Mouse (Mus musculus) limb, embryonic 10.5 days (tissue): ENCODE data around the gene Plcd1. TPM values are rescaled to one million over a fixed set of nuclear protein-coding genes. Genes with fewer than 3 reads are reported as not detected.

ENCODE experiments used
- DNase-seq: peaks from one replicate; pipeline ENCODE4 v3.0.0-alpha.2; 2017; ENCODE audit warnings: low spot score
- H3K27ac ChIP-seq: fragments of 300-500 bp; sonication (generic); 2 replicates; pipeline ENCODE4 v1.5.1; 2016; ENCODE audit warnings: mild to moderate bottlenecking
- H3K27me3 ChIP-seq: fragments of 300-500 bp; sonication (generic); 2 replicates; pipeline ENCODE4 v1.6.1; 2016; ENCODE audit warnings: low read depth, mild to moderate bottlenecking; ENCODE audit not compliant: poor library complexity, severe bottlenecking
- H3K36me3 ChIP-seq: fragments of 300-500 bp; sonication (generic); 2 replicates; pipeline ENCODE4 v1.6.1; 2016; ENCODE audit warnings: mild to moderate bottlenecking, moderate library complexity
- H3K4me1 ChIP-seq: fragments of 300-500 bp; sonication (generic); 2 replicates; pipeline ENCODE4 v1.6.1; 2016
- H3K4me3 ChIP-seq: fragments of 300-500 bp; sonication (generic); 2 replicates; pipeline ENCODE4 v1.5.1; 2016; ENCODE audit warnings: mild to moderate bottlenecking, moderate library complexity
- H3K9me3 ChIP-seq: fragments of 300-500 bp; sonication (generic); replicated peaks from 2 replicates; pipeline ENCODE4 v1.6.1; 2016; ENCODE audit warnings: mild to moderate bottlenecking
- WGBS: fragments of 180-500 bp; shearing (Covaris S2); methylation state at CpG from one replicate; pipeline ENCODE4 v1.1.7; 2016; 5-methylcytosine and 5-hydroxymethylcytosine counted together
- polyA plus RNA-seq: library from polyadenylated mRNA; unstranded; fragments of >200 nt; fragmentation: Nextera tagmentation; extraction: Ambion mirVana; gene quantifications from 2 replicates; pipeline ENCODE4 v1.2.1, GENCODE M21; 2016

Plcd1 gene
- polyA plus RNA-seq, 1 experiment from 2014 or later, result 14.3 TPM

DNA sequence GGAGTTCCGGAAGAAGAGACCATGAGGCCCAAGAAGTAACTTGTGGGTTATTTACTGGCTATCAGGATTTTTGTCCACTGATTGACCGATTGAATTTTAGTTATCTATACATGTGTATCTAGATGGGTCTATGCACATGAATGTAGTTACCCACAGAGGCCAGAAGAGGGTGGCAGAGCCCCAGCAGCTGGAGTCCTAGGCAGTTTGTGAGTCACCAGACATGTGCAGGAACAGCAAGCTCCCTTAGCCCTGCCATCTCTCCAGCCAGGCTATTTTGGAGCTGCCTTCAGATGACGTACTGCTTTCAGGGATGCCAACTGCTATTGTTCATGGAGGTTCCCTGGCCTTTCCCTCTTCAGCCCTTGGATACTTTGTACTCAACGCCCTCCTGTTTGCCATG is 14.3 kb upstream of the Plcd1 start:
- Histone ChIP-seq H3K9me3 (no peaks in the 10 kb centered on the region), H3K36me3 (no peaks in the 10 kb centered on the region), H3K4me1 (peaks cover 30% of the 10 kb centered on the region), H3K27me3 (peaks cover 22% of the 10 kb centered on the region), H3K4me3 (no peak overlapping the region), H3K27ac (no peak overlapping the region)
- DNase-seq, result no peak
- 94% methylated on average over 4 of the region's 4 CpGs for WGBS

GRCm38 (mm10) chr9:119102783-119103113 is 9.4 kb upstream of the Plcd1 start:
- H3K27ac ChIP-seq, result peak overlapping the region; percentile 61
- no peaks in the 10 kb centered on the region for H3K9me3 ChIP-seq
- H3K36me3 ChIP-seq, result no peaks in the 10 kb centered on the region
- peak overlapping the region; percentile 70 for H3K4me3 ChIP-seq
- DNase-seq, result no peak
- peaks cover 28% of the 10 kb centered on the region for H3K4me1 ChIP-seq
- H3K27me3 ChIP-seq, result peaks cover 23% of the 10 kb centered on the region
- 3% methylated on average over 19 of the region's 19 CpGs for WGBS

- DNase-seq, result peak; percentile 82
- Histone ChIP-seq H3K9me3 (no peaks in the 10 kb centered on the region), H3K4me1 (peaks cover 32% of the 10 kb centered on the region), H3K36me3 (no peaks in the 10 kb centered on the region), H3K4me3 (peak within 1 kb of the TSS; percentile 70), H3K27ac (peak within 1 kb of the TSS; percentile 61), H3K27me3 (peaks cover 23% of the 10 kb centered on the region)
- 4% methylated on average over 44 of the region's 44 CpGs for WGBS
Measured at GRCm38 (mm10) chr9:119101992-119102782, 8.9 kb upstream of the Plcd1 start, which contains the start of gene Dlec1. Dlec1 (plus strand) TSS chr9:119102478.

- WGBS, result 17% methylated on average over 15 of the region's 15 CpGs
- no peaks in the 10 kb centered on the region for H3K9me3 ChIP-seq
- DNase-seq, result no peak
- H3K4me1 ChIP-seq, result peaks cover 48% of the 10 kb centered on the region
- no peaks in the 10 kb centered on the region for H3K36me3 ChIP-seq
- H3K27ac ChIP-seq, result no peak overlapping the region
- H3K27me3 ChIP-seq, result peaks cover 29% of the 10 kb centered on the region
- no peak overlapping the region for H3K4me3 ChIP-seq
Measured at GRCm38 (mm10) chr9:119100177-119100898, 7.0 kb upstream of the Plcd1 start.

- no peak overlapping the region for H3K4me3 ChIP-seq
- no peak overlapping the region; the same call in 1 of the 2 replicates for H3K27ac ChIP-seq
- peaks cover 63% of the 10 kb centered on the region for H3K27me3 ChIP-seq
- H3K4me1 ChIP-seq, result peaks cover 68% of the 10 kb centered on the region
- WGBS, result 79% methylated on average over 13 of the region's 13 CpGs
- no peaks in the 10 kb centered on the region for H3K9me3 ChIP-seq
- no peak for DNase-seq
- H3K36me3 ChIP-seq, result no peaks in the 10 kb centered on the region
Measured at GRCm38 (mm10) chr9:119094462-119095109, 1.3 kb upstream of the Plcd1 start.

DNA sequence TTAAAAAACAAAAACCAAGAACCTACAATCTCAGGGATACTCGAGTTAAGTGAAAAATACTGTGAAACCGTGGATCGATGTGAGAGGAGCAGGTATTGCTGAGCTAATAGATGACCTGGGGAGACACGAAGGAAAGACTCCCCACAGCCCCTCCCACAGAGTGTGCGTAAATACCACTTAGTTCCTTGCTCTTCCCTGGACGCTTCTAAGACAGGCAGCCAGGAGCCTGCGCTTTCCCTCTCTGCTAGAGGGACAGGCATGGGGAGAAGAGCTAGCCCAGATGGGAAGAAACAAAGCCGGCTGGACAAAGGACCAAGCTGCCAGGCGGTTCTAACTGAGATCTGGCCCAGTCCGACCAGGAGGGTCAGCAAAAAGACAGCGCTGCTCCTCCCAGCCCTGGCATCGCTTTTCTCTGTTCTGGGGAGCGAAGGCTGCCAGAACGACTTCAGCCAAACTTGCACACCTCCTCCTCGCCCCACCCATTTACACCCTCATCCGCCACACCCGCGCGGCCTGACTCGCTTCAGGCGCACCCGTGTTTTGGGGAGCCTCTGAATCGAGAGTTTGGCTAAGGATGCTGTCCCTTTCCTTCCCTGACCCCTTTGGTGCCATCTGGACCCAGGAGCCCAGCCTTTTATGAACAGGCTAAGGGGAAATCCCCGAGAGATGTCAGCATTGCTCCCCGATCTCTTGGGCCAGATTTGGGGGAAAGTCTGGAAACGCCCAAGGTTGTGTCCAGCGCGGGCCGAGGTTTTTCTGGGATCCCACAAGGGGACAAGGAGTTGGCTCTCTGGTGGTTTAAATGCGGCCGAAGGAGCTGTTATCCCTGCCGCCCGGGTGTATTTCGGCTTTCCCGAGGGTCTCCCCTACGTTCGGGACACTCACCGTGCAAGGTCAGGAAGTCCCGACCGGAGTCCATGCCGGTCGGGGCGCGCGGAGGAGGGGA is 556 bp downstream of the Plcd1 start:
- peak; percentile 55 for DNase-seq
- Histone ChIP-seq H3K36me3 (no peaks in the 10 kb centered on the region), H3K9me3 (no peaks in the 10 kb centered on the region), H3K27me3 (peaks cover 66% of the 10 kb centered on the region), H3K4me1 (peaks cover 81% of the 10 kb centered on the region), H3K4me3 (peak overlapping the region; percentile 56), H3K27ac (peak overlapping the region; percentile 78)
- 4% methylated on average over 45 of the region's 45 CpGs for WGBS

GRCm38 (mm10) chr9:119091581-119092310 is 1.6 kb downstream of the Plcd1 start:
- no peak for DNase-seq
- Histone ChIP-seq H3K9me3 (no peaks in the 10 kb centered on the region), H3K27ac (no peak overlapping the region), H3K4me3 (0 out of 2 replicates have a peak overlapping the region, but pooled peaks have one; percentile 4), H3K4me1 (peaks cover 81% of the 10 kb centered on the region), H3K36me3 (no peaks in the 10 kb centered on the region), H3K27me3 (peaks cover 66% of the 10 kb centered on the region)
- WGBS, result 72% methylated on average over 12 of the region's 12 CpGs

GRCm38 (mm10) chr9:119090462-119090861 is 2.8 kb downstream of the Plcd1 start:
- no peaks in the 10 kb centered on the region for H3K36me3 ChIP-seq
- H3K27ac ChIP-seq, result no peak overlapping the region
- H3K27me3 ChIP-seq, result peaks cover 60% of the 10 kb centered on the region
- no peak for DNase-seq
- WGBS, result 92% methylated on average over 5 of the region's 5 CpGs
- H3K4me3 ChIP-seq, result no peak overlapping the region
- no peaks in the 10 kb centered on the region for H3K9me3 ChIP-seq
- H3K4me1 ChIP-seq, result peaks cover 75% of the 10 kb centered on the region

DNA sequence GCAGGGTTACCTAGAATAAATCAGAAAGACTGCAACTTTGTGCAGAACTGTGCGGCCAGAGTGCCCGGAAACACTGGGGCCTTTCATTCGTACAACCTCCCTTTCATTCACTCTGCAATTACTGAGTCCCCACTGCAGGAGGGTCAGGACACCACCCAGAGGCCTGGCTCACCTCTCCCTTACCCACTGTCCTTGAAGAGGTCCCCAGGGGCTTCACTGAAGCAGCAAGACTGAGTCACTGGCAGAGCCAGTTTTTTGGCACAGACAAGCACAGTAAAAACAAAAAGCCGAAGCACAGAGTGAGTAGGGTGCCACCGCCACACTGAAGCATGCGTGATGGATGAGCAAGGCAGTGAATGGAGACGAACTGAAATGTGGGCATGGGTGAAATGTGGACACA is 3.9 kb downstream of the Plcd1 start:
- Histone ChIP-seq H3K9me3 (no peaks in the 10 kb centered on the region), H3K36me3 (no peaks in the 10 kb centered on the region), H3K27me3 (peaks cover 50% of the 10 kb centered on the region), H3K4me1 (peaks cover 72% of the 10 kb centered on the region), H3K27ac (peak overlapping the region; percentile 37; the same call in 1 of the 2 replicates), H3K4me3 (no peak overlapping the region)
- no peak for DNase-seq
- WGBS, result 79% methylated on average over 7 of the region's 7 CpGs

DNA sequence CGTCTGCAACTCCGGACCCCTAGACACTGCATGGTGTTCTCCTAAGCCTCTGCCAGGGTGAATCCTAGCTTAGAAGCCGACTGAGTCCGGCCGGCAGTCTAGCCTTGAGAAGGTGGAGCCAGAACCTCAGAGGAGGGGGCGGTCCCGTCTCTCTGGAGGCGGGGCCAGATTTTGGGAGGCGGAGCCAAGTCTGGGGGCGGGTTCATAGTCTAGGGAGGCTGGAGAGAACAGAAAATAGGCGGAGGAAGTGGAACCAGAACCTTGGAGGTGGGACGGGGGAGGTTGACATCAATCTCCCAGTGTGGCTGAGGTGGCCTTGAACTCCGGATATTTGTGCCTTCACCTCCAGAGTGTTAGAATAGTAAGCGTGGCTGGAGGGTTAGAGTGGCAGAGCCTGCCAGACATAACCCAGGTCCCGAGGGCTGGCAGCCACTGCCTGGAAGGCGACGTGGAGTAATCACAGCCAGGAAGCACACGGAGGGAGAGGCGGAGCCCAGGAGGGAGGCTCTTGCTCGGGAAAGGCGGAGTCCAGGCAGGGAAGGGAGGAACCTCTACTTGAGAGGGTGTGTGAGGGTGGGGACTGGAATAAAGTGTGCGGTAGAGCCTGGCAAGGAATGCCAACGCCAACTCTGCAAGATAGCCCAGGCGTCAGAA is 5.0 kb downstream of the Plcd1 start:
- peak overlapping the region; percentile 52 for H3K4me3 ChIP-seq
- H3K9me3 ChIP-seq, result no peaks in the 10 kb centered on the region
- peak; percentile 87 for DNase-seq
- H3K4me1 ChIP-seq, result peaks cover 60% of the 10 kb centered on the region
- WGBS, result under 1% methylated on average over 24 of the region's 24 CpGs
- no peaks in the 10 kb centered on the region for H3K36me3 ChIP-seq
- peak overlapping the region; percentile 82 for H3K27ac ChIP-seq
- H3K27me3 ChIP-seq, result peaks cover 38% of the 10 kb centered on the region

GRCm38 (mm10) chr9:119087309-119087708 is 6.0 kb downstream of the Plcd1 start:
- 89% methylated on average over 5 of the region's 5 CpGs for WGBS
- Histone ChIP-seq H3K27me3 (peaks cover 29% of the 10 kb centered on the region), H3K4me3 (0 out of 2 replicates have a peak overlapping the region, but pooled peaks have one; percentile 52), H3K27ac (no peak overlapping the region), H3K9me3 (no peaks in the 10 kb centered on the region), H3K36me3 (no peaks in the 10 kb centered on the region), H3K4me1 (peaks cover 59% of the 10 kb centered on the region)
- no peak for DNase-seq
